Mouse (Mus musculus): ENCODE results near the gene Pgm2.

DNA sequence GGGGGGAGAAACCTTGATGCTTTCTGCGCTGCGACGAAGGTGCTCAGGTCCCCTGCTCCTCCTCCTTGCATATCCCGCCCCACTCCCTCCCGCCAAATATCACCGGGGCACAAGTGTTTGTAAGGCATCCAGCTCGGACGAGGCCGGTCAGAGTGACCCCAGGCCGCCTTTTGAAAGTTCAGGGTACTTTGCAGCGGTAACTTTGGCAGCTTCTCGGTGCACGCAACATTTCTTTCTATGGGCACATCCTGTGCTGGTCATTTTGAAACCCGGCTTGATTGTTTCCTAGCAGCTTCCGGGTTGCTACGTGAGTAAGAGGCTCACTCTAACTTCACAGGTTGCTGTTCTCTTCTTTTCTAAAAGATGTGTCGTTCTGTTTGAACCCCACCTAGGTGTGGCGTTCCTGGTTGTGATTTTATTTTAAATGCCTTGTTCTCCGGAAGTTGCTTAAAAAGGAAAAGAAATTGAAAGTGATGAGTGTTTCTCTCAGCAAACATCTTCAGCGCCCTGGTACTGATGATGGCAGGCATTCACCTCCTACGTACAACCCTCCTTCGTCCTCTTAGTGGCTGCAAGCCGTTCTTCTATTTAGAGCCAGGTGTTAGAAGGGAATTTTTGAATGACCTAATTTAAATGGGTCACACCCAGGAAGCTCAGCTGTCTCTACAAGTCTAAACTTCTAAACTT is 68.1 kb downstream of the Pgm2 start:
- TF ChIP-seq POLR2A (IDR thresholded peaks at IDR 0.05; ENCODE audit: insufficient read depth, low read depth, low read length) (no peak), EP300 (IDR thresholded peaks at IDR 0.05; ENCODE audit: insufficient read depth, low read depth, low read length) (no peak)
